Mouse (Mus musculus) liver, adult 2 months (tissue): ENCODE measurements around the gene Dntt.

Experiments used
- CTCF ChIP-seq: fragments of 200-500 bp; IDR thresholded peaks from 2 replicates; pipeline ENCODE4 v1.5.1; 2011; ENCODE audit warnings: low read depth, low read length, control low read depth
- POLR2A ChIP-seq: fragments of 200-500 bp; IDR thresholded peaks from 2 replicates; pipeline ENCODE4 v1.6.1; 2011; ENCODE audit warnings: low read length, control low read depth; ENCODE audit not compliant: insufficient read depth; ENCODE audit errors: extremely low read depth

DNA sequence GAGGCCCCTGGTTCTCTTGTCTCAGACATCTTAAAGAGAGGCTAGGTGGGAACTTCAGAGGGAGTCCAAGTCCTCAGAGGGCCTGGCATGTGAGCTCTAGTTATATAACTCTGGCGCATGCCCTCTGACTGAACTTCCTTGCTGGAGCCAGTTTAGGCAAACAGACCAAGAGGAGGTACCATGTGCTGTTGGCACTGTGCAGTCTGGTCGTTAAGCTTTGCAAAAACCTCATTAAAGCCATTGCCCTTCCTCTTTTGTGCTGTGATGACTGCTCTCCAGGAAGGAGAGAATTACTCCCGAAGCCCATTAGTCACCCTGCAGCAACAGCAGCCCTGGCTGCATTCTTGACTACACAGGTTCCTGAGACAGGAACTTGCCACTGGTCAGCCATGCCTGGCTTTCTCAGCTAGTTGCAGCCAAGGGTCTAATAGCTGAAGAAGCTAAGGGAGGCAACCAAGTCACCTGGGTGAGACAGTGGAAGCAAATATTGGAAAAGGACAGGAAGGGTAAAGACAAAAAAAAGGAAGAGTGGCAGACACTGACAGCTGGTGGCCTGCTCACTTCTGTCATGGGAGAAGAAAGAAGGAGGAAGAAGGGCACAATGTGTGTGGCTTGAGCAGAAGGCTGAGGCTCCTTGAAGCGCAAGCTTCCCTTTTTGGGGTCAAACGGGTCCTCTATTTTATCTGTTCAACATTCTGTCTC, 30.5 kb upstream of the Dntt start:
- TF ChIP-seq CTCF (no peak), POLR2A (no peak)
